Mouse (Mus musculus) intestine, embryonic 16.5 days (tissue): ENCODE results near the gene Ltbp1. TPM values are rescaled to one million over a fixed set of nuclear protein-coding genes. Genes with fewer than 3 reads are reported as not detected.

Experiments used
- ATAC-seq: fragments of 200-750 bp; cut with Nextera tagmentation; 2 replicates; pipeline ENCODE4 v1.8.0; 2017; ENCODE audit warnings: moderate TSS enrichment, moderate library complexity
- H3K27ac ChIP-seq: fragments of 300-500 bp; sonication (generic); 2 replicates; pipeline ENCODE4 v1.5.1; 2014; ENCODE audit warnings: mild to moderate bottlenecking, low read length
- H3K27me3 ChIP-seq: fragments of 300-500 bp; sonication (generic); replicated peaks from 2 replicates; pipeline ENCODE4 v1.6.1; 2014; ENCODE audit warnings: low read length, control low read depth, mixed read lengths; ENCODE audit not compliant: control insufficient read depth, insufficient read depth
- H3K36me3 ChIP-seq: fragments of 300-500 bp; sonication (generic); 2 replicates; pipeline ENCODE4 v1.6.1; 2014; ENCODE audit warnings: low read length, control low read depth; ENCODE audit not compliant: control insufficient read depth, insufficient read depth
- H3K4me1 ChIP-seq: fragments of 300-500 bp; sonication (generic); 2 replicates; pipeline ENCODE4 v1.6.1; 2014; ENCODE audit warnings: low read length, control low read depth, mixed read lengths; ENCODE audit not compliant: control insufficient read depth, insufficient read depth
- H3K4me2 ChIP-seq: fragments of 300-500 bp; sonication (generic); 2 replicates; pipeline ENCODE4 v1.6.1; 2014; ENCODE audit warnings: low read depth, low read length, control low read depth
- H3K4me3 ChIP-seq: fragments of 300-500 bp; sonication (generic); 2 replicates; pipeline ENCODE4 v1.5.1; 2014; ENCODE audit warnings: mild to moderate bottlenecking, low read length
- H3K9ac ChIP-seq: fragments of 300-500 bp; sonication (generic); 2 replicates; pipeline ENCODE4 v1.6.1; 2014; ENCODE audit warnings: low read depth, low read length
- H3K9me3 ChIP-seq: fragments of 300-500 bp; sonication (generic); 2 replicates; pipeline ENCODE4 v1.6.1; 2016; ENCODE audit warnings: low read length, control low read depth; ENCODE audit not compliant: control insufficient read depth
- WGBS: fragments of 180-500 bp; shearing (Covaris S2); extraction: QIAGEN DNeasy Blood & Tissue Kit; methylation state at CpG from one replicate; pipeline ENCODE4 v1.1.7; 2014; 5-methylcytosine and 5-hydroxymethylcytosine counted together
- polyA plus RNA-seq: library from polyadenylated mRNA; unstranded; fragments of >200 nt; fragmentation: Nextera tagmentation; extraction: Ambion mirVana; gene quantifications from 2 replicates; pipeline ENCODE4 v1.2.1, GENCODE M21; 2015

The Ltbp1 gene
- polyA plus RNA-seq, 1 experiment from 2014 or later = 12.2 TPM

DNA sequence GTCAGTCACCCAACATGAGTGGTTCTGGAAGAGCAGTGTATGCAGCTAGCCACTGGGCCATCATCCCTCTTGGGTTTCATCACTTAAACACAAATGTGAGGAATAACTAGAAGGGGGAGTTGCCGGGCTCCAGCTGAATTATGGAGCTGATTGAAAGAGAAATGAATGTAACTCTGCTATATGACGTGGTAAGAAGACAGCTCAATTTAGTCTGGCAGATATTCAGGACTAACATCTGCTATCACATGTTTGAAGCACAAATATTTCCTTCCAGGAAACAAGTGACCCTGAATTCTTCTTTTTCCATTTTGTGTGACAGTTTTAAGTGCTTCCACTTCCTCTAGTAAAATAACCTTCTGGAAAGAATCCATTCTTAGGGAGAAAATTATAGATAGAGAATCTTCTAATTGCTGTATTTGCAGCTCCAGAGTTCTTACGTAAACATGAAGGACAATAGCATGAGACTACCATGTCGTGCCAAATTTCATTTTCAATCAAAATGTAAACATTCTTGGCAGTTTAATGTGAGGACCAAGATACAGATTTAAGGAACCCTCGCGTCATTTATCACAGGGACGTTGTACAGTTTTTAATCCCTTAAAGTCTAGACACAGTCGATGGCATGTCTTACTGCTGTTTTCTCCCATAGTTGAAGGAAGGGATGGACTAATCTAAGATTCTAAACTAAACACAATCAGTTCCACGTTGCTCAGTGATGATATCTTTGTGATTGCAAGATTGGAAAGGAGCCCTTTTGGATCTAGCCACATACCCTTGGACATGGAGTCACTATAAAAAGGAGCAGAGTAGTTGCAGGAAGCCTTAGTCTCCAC is 279.7 kb downstream of the Ltbp1 start:
- WGBS = 48% methylated on average over 9 of the region's 9 CpGs
- ATAC-seq = no peak
- H3K4me2 ChIP-seq = no peak overlapping the region

DNA sequence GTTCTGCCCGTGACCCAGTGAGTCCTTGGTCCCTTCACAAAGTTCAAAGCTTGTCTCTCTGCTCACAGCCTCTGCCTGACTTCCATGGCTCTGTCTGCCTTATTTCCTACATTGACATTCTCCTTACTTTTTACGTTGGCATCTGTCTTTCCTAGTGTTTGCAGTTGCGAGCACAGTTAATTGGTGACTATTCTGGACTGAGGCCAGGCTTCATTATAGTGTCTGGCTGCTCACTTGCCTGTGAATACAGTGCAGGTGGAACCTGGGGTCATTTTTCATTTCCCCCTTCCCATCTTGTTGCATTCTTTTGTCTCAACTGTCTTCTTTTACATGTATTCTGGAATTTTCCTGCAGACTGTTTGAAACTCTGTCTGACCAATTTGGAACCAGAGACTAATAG is 287.6 kb downstream of the Ltbp1 start:
- H3K9ac ChIP-seq = no peak overlapping the region
- H3K9me3 ChIP-seq = no peaks in the 10 kb centered on the region
- 71% methylated on average over 3 of the region's 3 CpGs for WGBS
- no peaks in the 10 kb centered on the region for H3K4me1 ChIP-seq
- no peak overlapping the region for H3K4me2 ChIP-seq
- no peak overlapping the region for H3K4me3 ChIP-seq
- H3K27me3 ChIP-seq = no peaks in the 10 kb centered on the region
- H3K36me3 ChIP-seq = no peaks in the 10 kb centered on the region
- ATAC-seq = no peak
- no peak overlapping the region for H3K27ac ChIP-seq

More for the DNA sequence above, 279.7 kb downstream of the Ltbp1 start:
- Histone ChIP-seq H3K27ac (no peak overlapping the region), H3K27me3 (no peaks in the 10 kb centered on the region), H3K4me3 (no peak overlapping the region), H3K9ac (no peak overlapping the region), H3K9me3 (no peaks in the 10 kb centered on the region), H3K36me3 (no peaks in the 10 kb centered on the region), H3K4me1 (no peaks in the 10 kb centered on the region)

DNA sequence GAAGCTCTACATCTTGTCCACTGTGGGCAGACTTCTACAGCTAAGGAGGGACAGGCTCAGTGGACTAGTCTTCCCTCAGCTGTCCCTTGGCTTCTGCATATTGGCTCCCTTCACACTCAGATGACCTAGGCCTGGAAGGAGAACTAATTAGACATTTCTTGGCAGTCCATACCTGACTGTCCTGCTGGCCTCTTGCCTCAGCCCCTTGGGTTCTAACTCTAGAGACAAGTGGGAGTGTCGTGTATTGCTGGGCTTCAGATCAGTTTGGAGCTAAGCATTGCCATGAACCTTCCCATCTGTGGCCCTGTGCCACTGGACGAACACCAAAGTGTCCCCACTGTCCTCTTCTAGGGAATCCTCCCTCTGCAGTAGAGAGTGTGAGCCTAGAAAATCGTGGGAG is 288.4 kb downstream of the Ltbp1 start:
- no peak overlapping the region for H3K4me3 ChIP-seq
- WGBS = 80% methylated on average over 3 of the region's 3 CpGs

DNA sequence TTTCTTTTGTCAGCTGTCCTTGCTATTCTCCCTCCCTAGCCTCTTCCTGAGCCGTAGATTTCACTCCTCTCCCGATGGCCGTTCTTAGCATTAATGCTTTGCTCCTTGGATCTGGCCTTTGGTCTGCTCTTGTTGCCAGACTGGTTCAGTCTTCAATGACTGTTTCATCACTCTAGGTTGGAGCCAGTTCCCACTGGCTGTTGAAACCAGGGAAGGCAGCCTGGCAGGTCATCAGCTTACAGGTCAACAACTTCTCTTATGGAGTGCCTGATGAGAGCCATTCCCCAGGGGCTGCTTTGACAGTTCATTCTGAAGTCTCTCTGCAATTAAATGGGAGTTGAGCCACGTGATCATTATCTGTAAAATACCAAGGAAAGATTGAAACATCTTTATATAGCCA is 295.5 kb downstream of the Ltbp1 start:
- 90% methylated on average over 4 of the region's 4 CpGs for WGBS
- Histone ChIP-seq H3K9ac (no peak overlapping the region), H3K4me1 (no peaks in the 10 kb centered on the region), H3K27ac (no peak overlapping the region), H3K9me3 (no peaks in the 10 kb centered on the region), H3K27me3 (no peaks in the 10 kb centered on the region), H3K4me3 (no peak overlapping the region), H3K4me2 (no peak overlapping the region), H3K36me3 (no peaks in the 10 kb centered on the region)
- no peak for ATAC-seq

More for the DNA sequence above, 288.4 kb downstream of the Ltbp1 start:
- Histone ChIP-seq H3K4me1 (no peaks in the 10 kb centered on the region), H3K9me3 (no peaks in the 10 kb centered on the region), H3K9ac (no peak overlapping the region), H3K27me3 (no peaks in the 10 kb centered on the region), H3K27ac (no peak overlapping the region), H3K36me3 (no peaks in the 10 kb centered on the region), H3K4me2 (no peak overlapping the region)
- no peak for ATAC-seq

DNA sequence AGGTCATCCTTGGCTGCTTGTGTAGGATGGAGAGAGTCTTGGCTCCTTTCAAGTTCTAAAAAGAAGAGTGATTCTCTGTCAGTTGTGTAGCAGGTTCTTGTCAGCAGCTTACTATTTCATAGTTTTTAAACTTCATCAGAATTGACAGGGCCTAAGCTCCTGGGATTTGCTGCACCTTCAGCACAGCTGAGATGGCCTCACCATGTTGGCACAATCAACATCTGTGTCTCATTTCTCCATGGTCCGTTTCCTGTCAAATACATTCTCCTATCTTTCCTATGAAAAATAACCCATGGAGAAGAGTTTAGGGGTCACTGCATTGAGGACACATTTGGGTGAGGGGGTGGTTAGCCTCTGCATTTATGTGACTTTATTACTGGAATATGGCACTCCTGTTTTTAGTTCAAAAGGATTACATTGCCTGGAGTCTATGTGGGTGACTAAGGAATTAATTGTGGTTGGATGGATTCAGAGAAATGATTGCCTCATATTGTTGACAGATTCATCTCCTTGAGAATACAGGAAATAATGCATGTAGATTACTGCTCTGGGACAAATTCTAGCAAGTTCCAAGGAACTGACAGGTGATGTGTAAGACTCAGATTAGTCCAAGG is 299.5 kb downstream of the Ltbp1 start:
- no peak for ATAC-seq
- no peaks in the 10 kb centered on the region for H3K9me3 ChIP-seq
- peaks cover 6% of the 10 kb centered on the region; the same call in 1 of the 2 replicates for H3K4me1 ChIP-seq
- no peak overlapping the region for H3K9ac ChIP-seq
- WGBS = 95% methylated on average over 1 of the region's 1 CpGs
- H3K27ac ChIP-seq = no peak overlapping the region
- H3K27me3 ChIP-seq = no peaks in the 10 kb centered on the region
- H3K36me3 ChIP-seq = no peaks in the 10 kb centered on the region
- H3K4me2 ChIP-seq = no peak overlapping the region
- H3K4me3 ChIP-seq = no peak overlapping the region

DNA sequence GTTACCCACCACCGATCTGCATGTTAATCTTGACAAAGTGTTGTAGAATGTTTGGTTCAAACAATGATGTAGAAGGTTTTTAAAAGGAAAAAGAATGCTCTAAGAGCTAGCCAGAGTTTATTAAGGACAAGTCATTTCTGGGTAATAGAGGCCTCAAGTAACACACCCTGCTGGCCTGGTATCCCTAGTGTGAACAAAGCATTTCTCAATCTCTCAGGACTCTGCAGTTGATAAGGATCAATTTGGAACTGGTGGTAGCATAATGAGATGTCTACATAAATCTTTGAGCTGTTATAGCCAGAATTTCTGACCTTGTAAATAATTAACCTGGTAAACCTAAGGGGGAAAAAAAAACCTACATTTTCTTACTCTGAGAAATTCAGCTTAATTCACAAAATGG is 300.3 kb downstream of the Ltbp1 start:
- no peak for ATAC-seq
- Histone ChIP-seq H3K4me1 (peaks cover 6% of the 10 kb centered on the region; the same call in 1 of the 2 replicates), H3K27me3 (no peaks in the 10 kb centered on the region), H3K36me3 (no peaks in the 10 kb centered on the region), H3K4me3 (no peak overlapping the region), H3K9me3 (no peaks in the 10 kb centered on the region), H3K27ac (no peak overlapping the region), H3K4me2 (no peak overlapping the region), H3K9ac (no peak overlapping the region)
- 93% methylated on average over 1 of the region's 1 CpGs for WGBS

DNA sequence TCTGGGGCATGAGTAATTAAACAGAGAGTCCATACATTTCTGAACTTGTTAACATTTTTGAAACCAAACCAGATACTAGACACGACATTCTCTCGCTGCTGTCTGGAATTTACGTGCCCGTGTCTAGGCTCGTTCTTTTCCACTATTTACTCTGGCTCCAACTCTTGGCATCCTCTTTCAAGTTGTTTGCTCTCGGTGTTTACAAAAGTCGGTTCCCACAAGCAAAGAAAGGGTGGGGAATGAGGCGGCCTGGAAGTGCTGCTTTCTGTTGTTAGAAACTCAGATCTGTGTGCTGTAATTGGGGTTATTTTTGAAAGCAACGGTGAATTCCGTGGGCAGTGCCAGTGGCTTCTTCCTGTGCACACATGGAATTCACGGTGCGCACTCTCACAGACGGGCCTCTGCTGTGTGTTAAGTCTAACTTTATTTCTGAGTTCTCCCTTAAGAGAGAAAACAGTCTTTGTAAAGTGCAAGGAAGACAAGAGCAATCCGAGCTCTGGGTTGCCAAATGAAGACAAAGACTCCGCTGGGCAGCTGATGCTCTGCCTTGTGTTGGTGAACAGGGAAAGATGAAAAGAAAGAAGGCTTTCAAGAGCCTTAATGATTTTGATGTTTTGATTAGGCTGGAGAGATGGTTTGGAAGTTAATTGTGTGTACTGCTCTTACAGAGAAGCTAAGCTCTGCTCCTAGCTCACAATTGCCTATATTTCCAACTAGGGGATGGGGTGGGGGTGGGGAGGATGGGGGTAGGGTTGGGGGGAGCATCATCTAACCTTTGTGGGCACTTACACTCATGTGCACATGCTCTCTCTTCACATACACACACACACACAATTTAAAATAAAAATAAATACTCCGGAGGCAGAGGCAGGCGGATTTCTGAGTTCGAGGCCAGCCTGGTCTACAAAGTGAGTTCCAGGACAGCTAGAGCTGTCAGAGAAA is 302.0 kb downstream of the Ltbp1 start:
- Histone ChIP-seq H3K9me3 (no peaks in the 10 kb centered on the region), H3K27ac (no peak overlapping the region; the same call in 1 of the 2 replicates), H3K27me3 (no peaks in the 10 kb centered on the region), H3K36me3 (no peaks in the 10 kb centered on the region), H3K4me2 (0 out of 2 replicates have a peak overlapping the region, but pooled peaks have one; percentile 20), H3K4me1 (peaks cover 6% of the 10 kb centered on the region; the same call in 1 of the 2 replicates), H3K9ac (no peak overlapping the region), H3K4me3 (no peak overlapping the region)
- WGBS = 38% methylated on average over 18 of the region's 18 CpGs
- no peak for ATAC-seq

DNA sequence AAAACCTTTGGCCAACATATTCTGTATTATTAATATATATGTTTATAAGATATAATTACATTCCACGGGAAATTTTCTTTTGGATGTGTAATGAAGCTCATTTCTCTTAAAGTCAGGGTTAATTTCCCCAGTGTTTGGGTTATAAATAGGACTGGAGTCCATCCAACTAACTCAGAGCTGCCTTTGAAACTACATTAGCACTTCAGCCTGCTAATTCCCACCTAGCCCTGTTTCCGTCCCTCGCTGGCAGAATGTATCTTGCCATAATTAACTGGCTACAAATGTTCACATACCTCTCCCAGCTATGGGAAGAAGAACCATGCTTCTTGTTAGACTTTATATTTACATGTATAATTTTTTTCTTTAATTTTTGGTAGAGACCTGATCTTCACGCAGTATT is 311.7 kb downstream of the Ltbp1 start:
- H3K9ac ChIP-seq = no peak overlapping the region
- no peak overlapping the region for H3K4me3 ChIP-seq
- H3K4me2 ChIP-seq = no peak overlapping the region
- no peaks in the 10 kb centered on the region for H3K27me3 ChIP-seq
- no peaks in the 10 kb centered on the region for H3K36me3 ChIP-seq
- whole genome bisulfite sequencing = 75% methylated on average over 4 of the region's 4 CpGs
- ATAC-seq = no peak
- H3K27ac ChIP-seq = no peak overlapping the region
- no peaks in the 10 kb centered on the region for H3K9me3 ChIP-seq
- no peaks in the 10 kb centered on the region for H3K4me1 ChIP-seq

DNA sequence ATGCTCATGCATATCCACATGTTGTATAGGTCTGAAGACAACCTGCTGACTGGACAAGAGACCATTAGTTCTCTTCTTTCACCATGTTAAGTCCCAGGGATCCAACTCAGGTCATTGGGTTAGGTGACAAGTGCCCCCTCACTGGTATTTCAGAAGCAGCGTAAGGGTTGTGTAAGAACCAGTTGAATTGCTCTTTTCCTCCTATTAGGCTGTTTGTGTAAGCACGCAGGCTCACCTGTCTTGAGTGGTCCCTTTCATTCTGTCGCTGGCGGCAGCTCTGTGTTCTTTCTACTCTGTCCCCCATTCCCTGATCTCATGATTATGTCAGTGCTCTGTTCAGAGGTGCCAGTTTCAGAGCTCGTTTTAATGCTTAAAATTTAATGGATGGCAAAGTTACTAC is 317.9 kb downstream of the Ltbp1 start:
- H3K4me1 ChIP-seq = no peaks in the 10 kb centered on the region
- WGBS = 90% methylated on average over 5 of the region's 5 CpGs
- H3K27ac ChIP-seq = no peak overlapping the region
- H3K4me2 ChIP-seq = no peak overlapping the region
- no peak overlapping the region for H3K9ac ChIP-seq
- H3K36me3 ChIP-seq = no peaks in the 10 kb centered on the region
- H3K27me3 ChIP-seq = no peaks in the 10 kb centered on the region
- no peak overlapping the region for H3K4me3 ChIP-seq
- H3K9me3 ChIP-seq = no peaks in the 10 kb centered on the region
- ATAC-seq = no peak
